In genomic region chr4:56768913-56769312, GRCm38 (mm10) we compare ENCODE assay signal across 29 mouse cellular contexts. TPM values are rescaled to one million over a fixed set of nuclear protein-coding genes. Genes with fewer than 3 reads are reported as not detected.
DNase-seq lines count a peak whose midpoint lies in the region; ATAC-seq and TF ChIP-seq lines count a peak whose summit lies in the region.
"Had no signal": no experiment of that assay in that cellular context is flagged by ENCODE, and none has a peak within 500 bp of the region (broad histone marks: within the 10 kb centered on the region; RNA-seq: fewer than 3 reads in every experiment).

No protein-coding gene starts in this region.

- no peak for TF ChIP-seq CTCF in lung, postnatal 0 days (IDR thresholded peaks at IDR 0.05)

- no peaks in the 10 kb centered on the region for H3K27me3 ChIP-seq in heart, embryonic 11.5 days (ENCODE audit: control insufficient read depth, insufficient read depth, low read length)
- H3K27me3 ChIP-seq in lung, postnatal 0 days (replicated peaks; ENCODE audit: insufficient read depth, low read length): no peaks in the 10 kb centered on the region
- H3K27me3 ChIP-seq: forebrain, embryonic 15.5 days; limb, embryonic 13.5 days; liver, embryonic 12.5 days; lung, embryonic 15.5 days; megakaryocyte, embryonic 14.5 days; midbrain, embryonic 13.5 days had no signal

- no peak overlapping the region for H3K4me2 ChIP-seq in heart, embryonic 11.5 days
- H3K4me2 ChIP-seq in lung, postnatal 0 days (replicated peaks; ENCODE audit: low read depth, low read length): no peak overlapping the region
- H3K4me2 ChIP-seq: forebrain, embryonic 15.5 days; limb, embryonic 13.5 days; liver, embryonic 12.5 days; lung, embryonic 15.5 days; midbrain, embryonic 13.5 days had no signal

- H3K4me1 ChIP-seq in heart, embryonic 11.5 days (ENCODE audit: control insufficient read depth, insufficient read depth, low read length): no peaks in the 10 kb centered on the region; the same call in 1 of the 2 replicates
- H3K4me1 ChIP-seq in lung, postnatal 0 days (ENCODE audit: insufficient read depth, low read depth, low read length): no peaks in the 10 kb centered on the region
- H3K4me1 ChIP-seq: embryonic facial prominence, embryonic 10.5 days; forebrain, embryonic 15.5 days; limb, embryonic 13.5 days; liver, embryonic 12.5 days; lung, embryonic 15.5 days; midbrain, embryonic 13.5 days had no signal

- no peak for TF ChIP-seq EP300 in lung, postnatal 0 days (IDR thresholded peaks at IDR 0.05)

- WGBS in heart, embryonic 11.5 days (ENCODE audit: insufficient replicate concordance): 91% methylated on average over 7 of the region's 7 CpGs
- 61% methylated on average over 7 of the region's 7 CpGs for WGBS in lung, postnatal 0 days

- DNase-seq in heart, adult 11 months: peak; percentile 95
- DNase-seq in kidney, adult 9 months: peak; percentile 30
- DNase-seq in kidney, postnatal 4 days: no peak
- no peak for DNase-seq in lung, postnatal 0 days (ENCODE audit: low spot score)
- DNase-seq in cerebellum, adult 11-12 months: no peak
- DNase-seq in frontal cortex, postnatal 25 days (ENCODE audit: low spot score in 2 of 2): no peak
- no peak for DNase-seq in urinary bladder, adult 2 months (ENCODE audit: low spot score)
- DNase-seq: adrenal gland, postnatal 14 days; cerebellum, adult 9-11 months; gastrocnemius, postnatal 14 days; kidney, postnatal 10 days; layer of hippocampus, postnatal 36 days; right cerebral cortex, postnatal 25 days; spleen, adult 18-20 months had no signal

- no peak for ATAC-seq in heart, embryonic 11.5 days (replicated peaks; ENCODE audit: insufficient number of reproducible peaks, low FRiP score, low TSS enrichment)
- ATAC-seq in lung, postnatal 0 days: peak; percentile 56
- ATAC-seq: forebrain, embryonic 15.5 days; hindbrain, postnatal 0 days; intestine, embryonic 16.5 days; liver, embryonic 12.5 days; midbrain, embryonic 13.5 days had no signal

- H3K36me3 ChIP-seq in heart, embryonic 11.5 days (ENCODE audit: control insufficient read depth, insufficient read depth, low read length): peaks cover 50% of the 10 kb centered on the region
- peaks cover 48% of the 10 kb centered on the region; the same call in 1 of the 2 replicates for H3K36me3 ChIP-seq in lung, postnatal 0 days (ENCODE audit: insufficient read depth, low read length)

- H3K9me3 ChIP-seq in heart, embryonic 11.5 days (replicated peaks; ENCODE audit: control insufficient read depth, low read length): no peaks in the 10 kb centered on the region
- no peaks in the 10 kb centered on the region for H3K9me3 ChIP-seq in lung, postnatal 0 days (ENCODE audit: low read length)
- H3K9me3 ChIP-seq: embryonic facial prominence, embryonic 10.5 days; forebrain, embryonic 15.5 days; limb, embryonic 13.5 days; liver, embryonic 12.5 days; lung, embryonic 15.5 days; megakaryocyte, embryonic 14.5 days; midbrain, embryonic 13.5 days had no signal

- no peak overlapping the region for H3K27ac ChIP-seq in heart, embryonic 11.5 days (ENCODE audit: low read depth, low read length)
- no peak overlapping the region for H3K27ac ChIP-seq in lung, postnatal 0 days (ENCODE audit: low read length)
- H3K27ac ChIP-seq: embryonic facial prominence, embryonic 10.5 days; forebrain, embryonic 15.5 days; hindbrain, postnatal 0 days; limb, embryonic 13.5 days; liver, embryonic 12.5 days; lung, embryonic 15.5 days; midbrain, embryonic 13.5 days had no signal

- H3K9ac ChIP-seq in heart, embryonic 11.5 days (ENCODE audit: low read depth, low read length): no peak overlapping the region
- H3K9ac ChIP-seq in lung, postnatal 0 days (replicated peaks; ENCODE audit: low read depth): no peak overlapping the region
- H3K9ac ChIP-seq: forebrain, embryonic 15.5 days; limb, embryonic 13.5 days; liver, embryonic 12.5 days; lung, embryonic 15.5 days; midbrain, embryonic 13.5 days had no signal

- no peak overlapping the region for H3K4me3 ChIP-seq in heart, embryonic 11.5 days (ENCODE audit: low read depth, low read length)
- no peak overlapping the region for H3K4me3 ChIP-seq in lung, postnatal 0 days (ENCODE audit: low read depth, low read length)
- H3K4me3 ChIP-seq: embryonic facial prominence, embryonic 10.5 days; forebrain, embryonic 15.5 days; limb, embryonic 13.5 days; liver, embryonic 12.5 days; lung, embryonic 15.5 days; megakaryocyte, embryonic 14.5 days; midbrain, embryonic 13.5 days had no signal

RNA-seq across cellular contexts. Expression of gene Actl7a, which starts 25.7 kb away (rescaled TPM):
- polyA plus RNA-seq in heart, embryonic 11.5 days (2014; fragmentation: Nextera tagmentation; extraction: Ambion mirVana): 0.20 TPM in 1 of 2 replicates, not detected in the other
- polyA plus RNA-seq in lung, postnatal 0 days (2015; fragmentation: Nextera tagmentation; extraction: Ambion mirVana): not detected in 2 replicates
- polyA plus RNA-seq in urinary bladder, adult 2 months (2012; rRNA removed): not detected in 2 replicates
- polyA plus RNA-seq: brain, embryonic 14.5 days; cortical plate, adult 2 months; embryonic facial prominence, embryonic 10.5 days; forebrain, embryonic 15.5 days; heart, embryonic 14.5 days; hindbrain, embryonic 11.5 days; hindbrain, postnatal 0 days; intestine, embryonic 16.5 days; limb, embryonic 13.5 days; liver, embryonic 12.5 days; lung, embryonic 15.5 days; neural tube, embryonic 11.5 days had no signal

RNA-seq across cellular contexts. Expression of gene Actl7b, which starts 27.7 kb away (rescaled TPM):
- polyA plus RNA-seq in heart, embryonic 11.5 days (2014; fragmentation: Nextera tagmentation; extraction: Ambion mirVana): not detected in 2 replicates
- 0.08 TPM in 1 of 2 replicates, not detected in the other for polyA plus RNA-seq in lung, postnatal 0 days (2015; fragmentation: Nextera tagmentation; extraction: Ambion mirVana)
- polyA plus RNA-seq in urinary bladder, adult 2 months (2012; rRNA removed): 0.06 TPM in 1 of 2 replicates, not detected in the other
- polyA plus RNA-seq: embryonic facial prominence, embryonic 10.5 days; forebrain, embryonic 15.5 days; heart, embryonic 14.5 days; hindbrain, embryonic 11.5 days; hindbrain, postnatal 0 days; intestine, embryonic 16.5 days; limb, embryonic 13.5 days; liver, embryonic 12.5 days; lung, embryonic 15.5 days; midbrain, embryonic 13.5 days; neural tube, embryonic 11.5 days had no signal

RNA-seq across cellular contexts. Expression of gene Gm26657, which starts 29.0 kb away (rescaled TPM):
- not detected in 2 replicates for polyA plus RNA-seq in heart, embryonic 11.5 days (2014; fragmentation: Nextera tagmentation; extraction: Ambion mirVana)
- not detected in 2 replicates for polyA plus RNA-seq in lung, postnatal 0 days (2015; fragmentation: Nextera tagmentation; extraction: Ambion mirVana)
- not detected in 2 replicates for polyA plus RNA-seq in urinary bladder, adult 2 months (2012; rRNA removed)
- polyA plus RNA-seq: brain, embryonic 14.5 days; cortical plate, adult 2 months; embryonic facial prominence, embryonic 10.5 days; forebrain, embryonic 15.5 days; heart, embryonic 14.5 days; hindbrain, embryonic 11.5 days; hindbrain, postnatal 0 days; intestine, embryonic 16.5 days; limb, embryonic 13.5 days; liver, embryonic 12.5 days; lung, embryonic 15.5 days; midbrain, embryonic 13.5 days; neural tube, embryonic 11.5 days had no signal

RNA-seq across cellular contexts. Expression of gene Elp1, which starts 33.2 kb away (rescaled TPM):
- polyA plus RNA-seq in heart, embryonic 11.5 days (2014; fragmentation: Nextera tagmentation; extraction: Ambion mirVana): 38.0 and 53.0 TPM in 2 replicates
- 14.3 and 16.4 TPM in 2 replicates for polyA plus RNA-seq in lung, postnatal 0 days (2015; fragmentation: Nextera tagmentation; extraction: Ambion mirVana)
- polyA plus RNA-seq in urinary bladder, adult 2 months (2012; rRNA removed): 23.2 and 23.4 TPM in 2 replicates

RNA-seq across cellular contexts. Expression of gene Fam206a, which starts 33.2 kb away (rescaled TPM):
- polyA plus RNA-seq in heart, embryonic 11.5 days (2014; fragmentation: Nextera tagmentation; extraction: Ambion mirVana): 15.2 and 16.7 TPM in 2 replicates
- 4.3 and 4.7 TPM in 2 replicates for polyA plus RNA-seq in lung, postnatal 0 days (2015; fragmentation: Nextera tagmentation; extraction: Ambion mirVana)
- 4.9 and 7.1 TPM in 2 replicates for polyA plus RNA-seq in urinary bladder, adult 2 months (2012; rRNA removed)

Comparison
In these comparisons a context has a peak if more than half of its experiments do, and no peak if none do; other contexts are left out.
1. DNase-seq: peak in heart, adult 11 months (single experiment) and kidney, adult 9 months (single experiment); none in kidney, postnatal 4 days (0 of 2), lung, postnatal 0 days (single experiment), cerebellum, adult 11-12 months (single experiment), frontal cortex, postnatal 25 days (0 of 2) and urinary bladder, adult 2 months (single experiment).